Mouse (Mus musculus): ENCODE results near the gene Lrg1. TPM values are rescaled to one million over a fixed set of nuclear protein-coding genes. Genes with fewer than 3 reads are reported as not detected.
"Not testable (repeated sequence)": the region's sequence is repeated elsewhere in the genome, so short reads cannot be mapped to it uniquely, and the experiment has no call there.

Lrg1 gene
- polyA plus RNA-seq, 1 experiment from 2014 or later = 1.0 TPM

GRCm38 (mm10) chr17:56108334-56109044, 13.3 kb downstream of the Lrg1 start:
- H3K4me1 ChIP-seq (replicated peaks) = peaks cover 20% of the 10 kb centered on the region
- peak overlapping the region; percentile 63 for H3K27ac ChIP-seq
- H3K9me3 ChIP-seq (replicated peaks) = no peaks in the 10 kb centered on the region
- ATAC-seq (replicated peaks; ENCODE audit: insufficient number of reproducible peaks, insufficient read depth, low FRiP score, low read depth) = peak; percentile 64
- H3K4me3 ChIP-seq = no peak overlapping the region
- no peak overlapping the region for H3K4me2 ChIP-seq
- H3K27me3 ChIP-seq = no peaks in the 10 kb centered on the region
- H3K36me3 ChIP-seq = 0 out of 2 replicates have a peak, but pooled peaks cover 4% of the 10 kb centered on the region
- H3K9ac ChIP-seq = 0 out of 2 replicates have a peak overlapping the region, but pooled peaks have one; percentile 1
- WGBS = 68% methylated on average over 6 of the region's 6 CpGs

GRCm38 (mm10) chr17:56107736-56108135, 14.1 kb downstream of the Lrg1 start:
- Histone ChIP-seq H3K27me3 (no peaks in the 10 kb centered on the region), H3K36me3 (peaks cover 11% of the 10 kb centered on the region; the same call in 1 of the 2 replicates), H3K4me2 (no peak overlapping the region), H3K4me1 (replicated peaks) (peaks cover 20% of the 10 kb centered on the region), H3K9ac (no peak overlapping the region), H3K27ac (no peak overlapping the region), H3K9me3 (replicated peaks) (no peaks in the 10 kb centered on the region), H3K4me3 (no peak overlapping the region)
- ATAC-seq (replicated peaks; ENCODE audit: insufficient number of reproducible peaks, insufficient read depth, low FRiP score, low read depth) = no peak
- WGBS = 64% methylated on average over 2 of the region's 2 CpGs

GRCm38 (mm10) chr17:56106981-56107380, 14.8 kb downstream of the Lrg1 start:
- ATAC-seq (replicated peaks; ENCODE audit: insufficient number of reproducible peaks, insufficient read depth, low FRiP score, low read depth) = no peak
- H3K27ac ChIP-seq = no peak overlapping the region
- H3K36me3 ChIP-seq = peaks cover 18% of the 10 kb centered on the region; the same call in 1 of the 2 replicates
- no peaks in the 10 kb centered on the region for H3K27me3 ChIP-seq
- H3K9ac ChIP-seq = no peak overlapping the region
- H3K4me3 ChIP-seq = no peak overlapping the region
- peaks cover 20% of the 10 kb centered on the region for H3K4me1 ChIP-seq (replicated peaks)
- H3K9me3 ChIP-seq (replicated peaks) = no peaks in the 10 kb centered on the region
- 75% methylated on average over 4 of the region's 4 CpGs for WGBS
- H3K4me2 ChIP-seq = no peak overlapping the region

- H3K27ac ChIP-seq; H3K9me3 ChIP-seq (replicated peaks); H3K4me3 ChIP-seq; H3K9ac ChIP-seq; H3K27me3 ChIP-seq; H3K4me2 ChIP-seq; ATAC-seq (replicated peaks; ENCODE audit: insufficient number of reproducible peaks, insufficient read depth, low FRiP score, low read depth): not testable (repeated sequence)
- Histone ChIP-seq H3K36me3 (peaks cover 20% of the 10 kb centered on the region; the same call in 1 of the 2 replicates), H3K4me1 (replicated peaks) (peaks cover 20% of the 10 kb centered on the region)
- 94% methylated on average over 4 of the region's 4 CpGs for WGBS
Observed at GRCm38 (mm10) chr17:56106436-56106835, 15.4 kb downstream of the Lrg1 start.

- H3K9ac ChIP-seq; H3K27me3 ChIP-seq; H3K9me3 ChIP-seq (replicated peaks); H3K4me3 ChIP-seq; H3K27ac ChIP-seq; ATAC-seq (replicated peaks; ENCODE audit: insufficient number of reproducible peaks, insufficient read depth, low FRiP score, low read depth); H3K4me2 ChIP-seq: not testable (repeated sequence)
- Histone ChIP-seq H3K4me1 (replicated peaks) (peaks cover 19% of the 10 kb centered on the region), H3K36me3 (peaks cover 35% of the 10 kb centered on the region)
- 96% methylated on average over 2 of the region's 5 CpGs for WGBS
Observed at GRCm38 (mm10) chr17:56104821-56105220, 17.0 kb downstream of the Lrg1 start.

GRCm38 (mm10) chr17:56103465-56104285, 18.1 kb downstream of the Lrg1 start:
- 95% methylated on average over 8 of the region's 8 CpGs for WGBS
- Histone ChIP-seq H3K9ac (no peak overlapping the region), H3K4me2 (no peak overlapping the region), H3K36me3 (peaks cover 46% of the 10 kb centered on the region), H3K4me1 (replicated peaks) (peaks cover 8% of the 10 kb centered on the region; the same call in 1 of the 2 replicates), H3K27ac (no peak overlapping the region), H3K27me3 (no peaks in the 10 kb centered on the region), H3K4me3 (no peak overlapping the region), H3K9me3 (replicated peaks) (no peaks in the 10 kb centered on the region)
- no peak for ATAC-seq (replicated peaks; ENCODE audit: insufficient number of reproducible peaks, insufficient read depth, low FRiP score, low read depth)

- WGBS = 94% methylated on average over 9 of the region's 9 CpGs
- Histone ChIP-seq H3K27ac (no peak overlapping the region), H3K9ac (no peak overlapping the region), H3K27me3 (no peaks in the 10 kb centered on the region), H3K36me3 (peaks cover 53% of the 10 kb centered on the region), H3K4me1 (replicated peaks) (peaks cover under 1% of the 10 kb centered on the region; the same call in 1 of the 2 replicates), H3K4me3 (no peak overlapping the region), H3K4me2 (no peak overlapping the region), H3K9me3 (replicated peaks) (no peaks in the 10 kb centered on the region)
- ATAC-seq (replicated peaks; ENCODE audit: insufficient number of reproducible peaks, insufficient read depth, low FRiP score, low read depth) = no peak
Observed at GRCm38 (mm10) chr17:56102927-56103326, 18.9 kb downstream of the Lrg1 start.

- Histone ChIP-seq H3K9ac (no peak overlapping the region), H3K27me3 (no peaks in the 10 kb centered on the region), H3K4me1 (replicated peaks) (no peaks in the 10 kb centered on the region), H3K27ac (no peak overlapping the region), H3K4me2 (no peak overlapping the region), H3K4me3 (no peak overlapping the region), H3K9me3 (replicated peaks) (no peaks in the 10 kb centered on the region), H3K36me3 (peaks cover 61% of the 10 kb centered on the region)
- ATAC-seq (replicated peaks; ENCODE audit: insufficient number of reproducible peaks, insufficient read depth, low FRiP score, low read depth) = no peak
- WGBS = 93% methylated on average over 5 of the region's 5 CpGs
Observed at GRCm38 (mm10) chr17:56102158-56102557, 19.6 kb downstream of the Lrg1 start.

- Histone ChIP-seq H3K27ac (no peak overlapping the region), H3K9me3 (replicated peaks) (no peaks in the 10 kb centered on the region), H3K9ac (no peak overlapping the region), H3K4me1 (replicated peaks) (no peaks in the 10 kb centered on the region), H3K36me3 (peaks cover 74% of the 10 kb centered on the region), H3K4me2 (no peak overlapping the region), H3K4me3 (no peak overlapping the region), H3K27me3 (no peaks in the 10 kb centered on the region)
- WGBS = 91% methylated on average over 3 of the region's 3 CpGs
- ATAC-seq (replicated peaks; ENCODE audit: insufficient number of reproducible peaks, insufficient read depth, low FRiP score, low read depth) = no peak
Observed at GRCm38 (mm10) chr17:56100811-56101210, 21.0 kb downstream of the Lrg1 start.

GRCm38 (mm10) chr17:56098711-56099572, 22.9 kb downstream of the Lrg1 start:
- Histone ChIP-seq H3K27me3 (no peaks in the 10 kb centered on the region), H3K4me2 (no peak overlapping the region), H3K36me3 (peaks cover 84% of the 10 kb centered on the region), H3K9ac (no peak overlapping the region), H3K4me3 (no peak overlapping the region), H3K4me1 (replicated peaks) (no peaks in the 10 kb centered on the region), H3K9me3 (replicated peaks) (no peaks in the 10 kb centered on the region), H3K27ac (no peak overlapping the region)
- ATAC-seq (replicated peaks; ENCODE audit: insufficient number of reproducible peaks, insufficient read depth, low FRiP score, low read depth) = no peak
- WGBS = 91% methylated on average over 15 of the region's 15 CpGs

- no peak overlapping the region for H3K27ac ChIP-seq
- no peak overlapping the region for H3K4me3 ChIP-seq
- H3K4me2 ChIP-seq = no peak overlapping the region
- H3K27me3 ChIP-seq = no peaks in the 10 kb centered on the region
- ATAC-seq (replicated peaks; ENCODE audit: insufficient number of reproducible peaks, insufficient read depth, low FRiP score, low read depth) = no peak
- H3K36me3 ChIP-seq = peaks cover 82% of the 10 kb centered on the region
- no peaks in the 10 kb centered on the region for H3K4me1 ChIP-seq (replicated peaks)
- no peaks in the 10 kb centered on the region for H3K9me3 ChIP-seq (replicated peaks)
- WGBS = 89% methylated on average over 8 of the region's 8 CpGs
- H3K9ac ChIP-seq = no peak overlapping the region
Observed at GRCm38 (mm10) chr17:56098180-56098579, 23.6 kb downstream of the Lrg1 start.

Data from heart, embryonic 15.5 days (tissue).